Mouse (Mus musculus) left cerebral cortex, postnatal 25 days (tissue): ENCODE measurements around the gene Mrpl38. TPM values are rescaled to one million over a fixed set of nuclear protein-coding genes. Genes with fewer than 3 reads are reported as not detected.

ENCODE experiments used
- DNase-seq, 2 experiments: peaks; one replicate each; pipeline ENCODE4 v3.0.0; 2022; ENCODE audit warnings: low spot score in 2 of 2, mixed read lengths in 1 of 2
- intact Hi-C: fragments of 180-260 bp; cut with DNase I; formaldehyde crosslinking; loops from one replicate; pipeline ENCODE4 v1.15.1; 2025
- total RNA-seq, 2 experiments: library from RNA; stranded (reverse); gene quantifications; 2 replicates each; pipeline ENCODE4 v1.2.3; 2021

The Mrpl38 gene
- total RNA-seq, 2 experiments from 2014 or later = 53.0 to 53.8 TPM

GRCm38 (mm10) chr11:116146294-116146985 is 7.8 kb upstream of the Mrpl38 start:
- peak; percentile 75 to 90 for DNase-seq
- intact Hi-C loops = loop anchor here (1.0 kb wide), 1 partner anchor 18 kb away; no protein-coding TSS in a partner anchor

GRCm38 (mm10) chr11:116145481-116146293 is 7.0 kb upstream of the Mrpl38 start:
- DNase-seq = peak; percentile 24 to 32
- intact Hi-C loops = loop anchor here (1.0 kb wide), 1 partner anchor 19 kb away; no protein-coding TSS in a partner anchor

- intact Hi-C loops = no loop called here
- DNase-seq = no peak
These were observed 4.8 kb upstream of the Mrpl38 start for GRCm38 (mm10) chr11:116143468-116143867.

- intact Hi-C loops = no loop called here
- DNase-seq = no peak
These were observed 3.7 kb upstream of the Mrpl38 start for GRCm38 (mm10) chr11:116142211-116142991.

- no peak for DNase-seq
- intact Hi-C loops = loop anchor here (2.0 kb wide), 1 partner anchor 61 kb away; the partner anchor contains the start of genes Acox1 and Ten1
These were observed 586 bp downstream of the Mrpl38 start for GRCm38 (mm10) chr11:116138096-116138467.

GRCm38 (mm10) chr11:116134171-116134570 is 4.5 kb downstream of the Mrpl38 start:
- intact Hi-C loops = loop anchor here (5.0 kb wide), 1 partner anchor 102 kb away; the partner anchor contains the start of gene Unk
- no peak for DNase-seq

GRCm38 (mm10) chr11:116133497-116133896 is 5.2 kb downstream of the Mrpl38 start:
- intact Hi-C loops = loop anchor here (5.0 kb wide), 1 partner anchor 101 kb away; the partner anchor contains the start of gene Unk
- no peak for DNase-seq

GRCm38 (mm10) chr11:116132366-116133333 is 6.0 kb downstream of the Mrpl38 start:
- intact Hi-C loops = loop anchor here (5.0 kb wide), 1 partner anchor 100 kb away; the partner anchor contains the start of gene Unk
- DNase-seq = no peak

GRCm38 (mm10) chr11:116131349-116132170 is 7.1 kb downstream of the Mrpl38 start:
- DNase-seq = no peak
- intact Hi-C loops = loop anchor here (5.0 kb wide), 1 partner anchor 99 kb away; the partner anchor contains the start of gene Unk

- peak; percentile 87 to 89 for DNase-seq
These were observed 8.0 kb downstream of the Mrpl38 start, which contains the start of gene Trim65 for GRCm38 (mm10) chr11:116130488-116131205. TSS of gene Trim65 (minus strand) at chr11:116131128.

GRCm38 (mm10) chr11:116129993-116130487 is 8.6 kb downstream of the Mrpl38 start:
- intact Hi-C loops = loop anchor here (1.0 to 5.0 kb wide), 2 partner anchors 43 to 98 kb away; partner anchors contain the start of gene Unk
- DNase-seq = no peak

More at GRCm38 (mm10) chr11:116130488-116131205, 8.0 kb downstream of the Mrpl38 start, which contains the start of gene Trim65:
- intact Hi-C loops = loop anchor here (1.0 to 5.0 kb wide), 2 partner anchors 43 to 98 kb away; partner anchors contain the start of gene Unk

GRCm38 (mm10) chr11:116129091-116129790 is 9.4 kb downstream of the Mrpl38 start:
- DNase-seq = no peak
- intact Hi-C loops = no loop called here

GRCm38 (mm10) chr11:116127986-116128385 is 10.7 kb downstream of the Mrpl38 start:
- intact Hi-C loops = loop anchor here (2.0 kb wide), 1 partner anchor 17 kb away; no protein-coding TSS in a partner anchor

GRCm38 (mm10) chr11:116127156-116127980 is 11.3 kb downstream of the Mrpl38 start, which contains the start of gene Trim47:
TSS of gene Trim47 (minus strand) at chr11:116127210.
- intact Hi-C loops = loop anchor here (2.0 kb wide), 1 partner anchor 17 kb away; no protein-coding TSS in a partner anchor
- DNase-seq = no peak

More at GRCm38 (mm10) chr11:116127986-116128385, 10.7 kb downstream of the Mrpl38 start:
- DNase-seq = no peak

- intact Hi-C loops = loop anchor here (2.0 kb wide), 1 partner anchor 15 kb away; no protein-coding TSS in a partner anchor
- no peak for DNase-seq
These were observed 12.4 kb downstream of the Mrpl38 start for GRCm38 (mm10) chr11:116126261-116126660.
